Mouse (Mus musculus) midbrain, embryonic 16.5 days (tissue): ENCODE results near the gene Tmem258. TPM values are rescaled to one million over a fixed set of nuclear protein-coding genes. Genes with fewer than 3 reads are reported as not detected.

ENCODE experiments used
- ATAC-seq: fragments of 200-750 bp; cut with Nextera tagmentation; 2 replicates; pipeline ENCODE4 v1.8.0; 2017; ENCODE audit warnings: moderate TSS enrichment
- H3K27ac ChIP-seq: fragments of 300-500 bp; sonication (generic); 2 replicates; pipeline ENCODE4 v1.5.1; 2014; ENCODE audit warnings: mild to moderate bottlenecking, low read length, mixed read lengths
- H3K27me3 ChIP-seq: fragments of 300-500 bp; sonication (generic); 2 replicates; pipeline ENCODE4 v1.6.1; 2014; ENCODE audit warnings: low read depth, low read length, mixed read lengths; ENCODE audit not compliant: control insufficient read depth, insufficient read depth
- H3K36me3 ChIP-seq: fragments of 300-500 bp; sonication (generic); 2 replicates; pipeline ENCODE4 v1.6.1; 2014; ENCODE audit warnings: mild to moderate bottlenecking, low read length, moderate library complexity, mixed read lengths; ENCODE audit not compliant: control insufficient read depth, insufficient read depth
- H3K4me1 ChIP-seq: fragments of 300-500 bp; sonication (generic); 2 replicates; pipeline ENCODE4 v1.6.1; 2014; ENCODE audit warnings: mild to moderate bottlenecking, low read length, mixed read lengths; ENCODE audit not compliant: control insufficient read depth, insufficient read depth
- H3K4me2 ChIP-seq: fragments of 300-500 bp; sonication (generic); 2 replicates; pipeline ENCODE4 v1.6.1; 2014; ENCODE audit warnings: mild to moderate bottlenecking, low read length, mixed read lengths
- H3K4me3 ChIP-seq: fragments of 300-500 bp; sonication (generic); 2 replicates; pipeline ENCODE4 v1.5.1; 2014; ENCODE audit warnings: low read depth, mild to moderate bottlenecking, low read length, moderate library complexity, mixed read lengths
- H3K9ac ChIP-seq: fragments of 300-500 bp; sonication (generic); 2 replicates; pipeline ENCODE4 v1.6.1; 2014; ENCODE audit warnings: low read depth, low read length, mixed read lengths
- H3K9me3 ChIP-seq: fragments of 300-500 bp; sonication (generic); replicated peaks from 2 replicates; pipeline ENCODE4 v1.6.1; 2014; ENCODE audit warnings: mild to moderate bottlenecking, low read length, mixed read lengths; ENCODE audit not compliant: control insufficient read depth, poor library complexity, severe bottlenecking
- WGBS: fragments of 180-500 bp; shearing (Covaris S2); extraction: QIAGEN DNeasy Blood & Tissue Kit; methylation state at CpG from one replicate; pipeline ENCODE4 v1.1.7; 2014; 5-methylcytosine and 5-hydroxymethylcytosine counted together
- polyA plus RNA-seq: library from polyadenylated mRNA; unstranded; fragments of >200 nt; fragmentation: Nextera tagmentation; extraction: Ambion mirVana; gene quantifications from 2 replicates; pipeline ENCODE4 v1.2.1, GENCODE M21; 2015

Tmem258 gene
- polyA plus RNA-seq, 1 experiment from 2014 or later, result 278 TPM

DNA sequence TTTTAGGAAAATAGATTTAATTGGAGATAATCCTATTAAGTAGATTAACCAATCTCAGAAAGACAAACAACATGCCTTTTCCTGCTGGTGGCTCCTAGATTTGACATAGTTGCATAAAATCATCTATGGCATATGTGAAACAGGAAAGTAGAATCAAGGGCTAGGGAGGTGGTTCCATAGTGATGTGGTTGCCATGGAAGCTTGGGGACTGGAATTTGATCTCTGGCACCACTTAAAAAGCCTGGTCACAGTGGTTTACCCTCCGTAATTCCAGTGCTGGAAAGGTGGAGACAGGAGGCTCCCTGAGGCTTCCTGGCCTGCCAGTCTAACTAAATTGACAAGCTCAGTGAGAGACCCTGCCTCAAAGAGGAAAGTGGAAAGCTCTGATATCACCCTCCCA is 33.3 kb upstream of the Tmem258 start:
- no peaks in the 10 kb centered on the region for H3K9me3 ChIP-seq
- H3K4me3 ChIP-seq, result no peak overlapping the region
- no peak for ATAC-seq
- H3K4me2 ChIP-seq, result no peak overlapping the region
- no peak overlapping the region for H3K27ac ChIP-seq
- H3K27me3 ChIP-seq, result no peaks in the 10 kb centered on the region
- H3K9ac ChIP-seq, result no peak overlapping the region
- H3K4me1 ChIP-seq, result no peaks in the 10 kb centered on the region
- no peaks in the 10 kb centered on the region for H3K36me3 ChIP-seq
- WGBS, result 17% methylated on average over 1 of the region's 1 CpGs

DNA sequence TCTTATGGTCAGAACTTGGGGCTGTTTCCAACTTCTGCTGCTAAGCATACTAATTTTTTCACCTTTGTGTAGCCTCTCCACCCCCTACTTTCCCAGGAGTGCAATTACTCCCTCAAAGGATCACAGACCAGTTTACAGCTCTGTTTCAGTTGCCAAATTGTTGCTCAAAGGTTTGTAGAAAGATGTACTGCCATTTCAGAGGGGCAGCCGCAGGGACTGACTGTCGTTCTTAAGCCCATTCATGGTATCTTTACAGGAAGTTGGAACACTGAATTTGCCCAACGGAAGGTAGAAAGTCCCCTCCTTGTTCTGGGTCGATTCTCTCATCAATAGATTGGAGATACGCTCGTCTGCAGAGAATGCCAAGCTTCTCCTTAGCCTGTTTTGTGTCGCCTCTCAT is 32.5 kb upstream of the Tmem258 start:
- Histone ChIP-seq H3K9ac (no peak overlapping the region), H3K27ac (no peak overlapping the region), H3K4me1 (no peaks in the 10 kb centered on the region), H3K4me2 (no peak overlapping the region), H3K9me3 (no peaks in the 10 kb centered on the region), H3K36me3 (no peaks in the 10 kb centered on the region), H3K27me3 (no peaks in the 10 kb centered on the region), H3K4me3 (no peak overlapping the region)
- no peak for ATAC-seq
- WGBS, result 90% methylated on average over 7 of the region's 7 CpGs

DNA sequence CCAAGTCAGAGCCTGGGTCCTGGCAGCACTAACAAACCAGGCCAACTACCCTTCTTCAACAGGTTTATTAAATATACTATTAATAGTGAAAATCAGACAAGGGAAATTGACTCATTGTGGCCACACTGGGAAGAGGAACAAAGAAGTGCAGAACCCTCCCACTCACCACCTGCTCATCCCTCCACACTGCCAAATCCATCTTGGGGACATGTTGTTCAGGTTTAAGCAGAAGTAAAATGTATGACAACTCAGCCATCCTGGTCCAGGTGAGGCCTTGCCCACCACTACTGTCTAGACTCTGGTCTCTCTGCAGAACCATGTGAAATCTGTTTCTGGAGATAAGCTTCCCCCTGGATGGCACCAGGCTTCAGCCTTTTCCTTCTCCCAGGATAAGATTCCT is 32.0 kb upstream of the Tmem258 start:
- no peaks in the 10 kb centered on the region for H3K9me3 ChIP-seq
- no peaks in the 10 kb centered on the region for H3K36me3 ChIP-seq
- H3K9ac ChIP-seq, result no peak overlapping the region
- H3K27ac ChIP-seq, result no peak overlapping the region
- no peak for ATAC-seq
- no peak overlapping the region for H3K4me2 ChIP-seq
- no peaks in the 10 kb centered on the region for H3K4me1 ChIP-seq
- H3K27me3 ChIP-seq, result no peaks in the 10 kb centered on the region
- H3K4me3 ChIP-seq, result no peak overlapping the region

DNA sequence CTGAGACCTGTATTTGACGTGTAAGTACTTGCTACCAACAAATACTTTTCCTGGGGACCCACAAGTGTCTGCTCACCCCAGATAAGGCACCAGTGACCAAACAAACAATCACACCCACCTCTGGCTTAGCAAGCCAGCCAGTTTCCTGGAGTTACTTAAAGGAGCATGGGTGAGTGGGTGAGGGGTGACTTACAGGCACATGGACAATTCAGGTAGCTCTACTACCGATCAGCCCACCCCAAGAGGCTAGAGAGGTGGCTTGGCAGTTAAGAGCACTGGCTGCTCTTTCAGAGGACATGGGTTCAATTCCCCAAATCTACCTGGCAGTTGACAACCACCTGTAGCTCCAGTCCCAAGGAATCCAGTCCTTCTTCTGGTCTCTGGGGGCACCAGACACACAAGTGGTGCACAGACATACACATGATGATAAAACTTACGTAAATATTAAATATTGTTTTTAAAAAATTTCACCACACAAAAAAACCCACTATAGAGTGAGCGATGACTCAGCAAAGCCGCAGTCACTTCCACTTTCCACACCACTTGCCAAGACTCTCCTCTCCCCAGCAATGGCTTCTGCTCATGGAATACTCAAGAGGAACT is 30.6 kb upstream of the Tmem258 start:
- Histone ChIP-seq H3K9ac (no peak overlapping the region), H3K27ac (no peak overlapping the region), H3K9me3 (no peaks in the 10 kb centered on the region), H3K4me3 (no peak overlapping the region), H3K27me3 (no peaks in the 10 kb centered on the region), H3K4me1 (no peaks in the 10 kb centered on the region), H3K36me3 (no peaks in the 10 kb centered on the region), H3K4me2 (no peak overlapping the region)
- WGBS, result 91% methylated on average over 5 of the region's 5 CpGs
- ATAC-seq, result no peak

DNA sequence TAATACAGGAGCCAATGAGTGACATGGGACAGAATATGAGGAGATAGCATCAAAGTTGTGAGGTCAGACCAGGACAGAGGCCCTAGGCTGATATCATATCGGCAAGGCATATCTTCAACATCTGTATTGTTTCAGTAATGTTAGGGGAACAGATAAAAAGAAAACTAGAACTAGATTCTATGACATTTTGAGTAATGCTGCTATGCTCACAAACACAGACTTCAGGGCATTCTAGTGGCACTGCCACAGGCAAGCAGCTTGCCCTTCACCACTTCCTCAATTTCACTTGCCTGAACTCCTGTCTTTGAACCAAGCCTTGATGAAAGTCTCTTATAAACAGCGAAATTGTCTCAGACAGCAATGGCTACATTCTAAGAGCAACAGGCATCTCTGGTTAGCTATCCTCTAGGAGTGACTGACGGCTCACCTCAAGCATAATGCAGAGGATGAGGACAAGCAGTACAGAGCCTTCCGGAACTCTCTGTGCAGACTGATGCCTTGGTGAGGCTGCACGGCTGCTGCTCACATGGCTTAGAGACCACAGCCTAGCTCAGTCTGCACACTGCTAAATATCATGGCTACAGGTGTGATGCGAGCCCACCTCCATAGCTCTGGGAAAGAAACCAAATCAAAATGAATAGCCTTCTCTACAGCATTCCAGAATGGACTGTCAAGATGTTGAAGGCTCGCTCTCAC is 29.8 kb upstream of the Tmem258 start:
- no peak overlapping the region for H3K9ac ChIP-seq
- H3K27me3 ChIP-seq, result no peaks in the 10 kb centered on the region
- no peak for ATAC-seq
- H3K4me2 ChIP-seq, result no peak overlapping the region
- H3K36me3 ChIP-seq, result no peaks in the 10 kb centered on the region
- H3K9me3 ChIP-seq, result no peaks in the 10 kb centered on the region
- no peak overlapping the region for H3K27ac ChIP-seq
- no peaks in the 10 kb centered on the region for H3K4me1 ChIP-seq
- no peak overlapping the region for H3K4me3 ChIP-seq
- 88% methylated on average over 7 of the region's 7 CpGs for WGBS

DNA sequence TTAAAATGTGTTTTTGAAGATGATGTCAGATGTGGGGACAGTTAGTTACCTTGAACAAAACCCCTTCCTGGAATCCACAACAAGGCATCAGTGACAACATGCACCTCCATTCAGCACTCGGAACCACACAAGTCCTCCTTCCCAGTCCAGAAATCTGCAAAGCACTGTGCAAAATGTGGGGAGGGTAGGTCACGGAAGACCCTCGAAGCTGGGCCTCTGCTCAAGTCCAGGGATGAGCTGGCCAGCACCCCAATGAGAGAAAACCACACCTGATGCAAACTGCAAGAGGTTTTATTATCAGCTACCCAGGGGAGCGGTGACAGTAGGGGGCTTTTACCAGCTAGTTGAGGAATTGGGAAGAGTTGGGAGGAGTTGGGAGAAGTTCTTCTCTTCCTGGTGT is 28.9 kb upstream of the Tmem258 start:
- no peak overlapping the region for H3K4me3 ChIP-seq
- H3K9me3 ChIP-seq, result no peaks in the 10 kb centered on the region
- H3K27ac ChIP-seq, result no peak overlapping the region
- no peak overlapping the region for H3K4me2 ChIP-seq
- 77% methylated on average over 4 of the region's 4 CpGs for WGBS
- no peaks in the 10 kb centered on the region for H3K4me1 ChIP-seq
- no peak for ATAC-seq
- H3K27me3 ChIP-seq, result no peaks in the 10 kb centered on the region
- H3K36me3 ChIP-seq, result no peaks in the 10 kb centered on the region
- H3K9ac ChIP-seq, result no peak overlapping the region

DNA sequence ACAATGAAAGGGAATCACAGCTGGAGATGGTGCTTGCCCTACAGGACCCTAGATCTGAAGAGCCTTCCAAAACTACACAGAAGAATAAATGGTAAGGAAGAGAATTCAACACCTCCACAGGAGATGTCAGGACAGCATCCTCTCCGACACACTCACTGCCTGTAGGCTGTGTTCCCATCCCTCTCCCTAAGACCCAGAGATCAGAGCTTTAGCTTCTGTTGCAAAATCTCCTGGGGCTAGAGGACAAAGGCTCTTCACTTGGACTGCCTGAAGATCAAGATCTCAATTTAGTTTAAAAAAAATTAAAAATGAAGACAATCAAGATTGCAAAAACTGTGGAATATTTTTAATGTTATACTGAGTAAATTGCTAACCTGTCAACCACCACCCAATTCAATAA is 27.3 kb upstream of the Tmem258 start:
- H3K36me3 ChIP-seq, result no peaks in the 10 kb centered on the region
- ATAC-seq, result no peak
- no peaks in the 10 kb centered on the region for H3K27me3 ChIP-seq
- H3K27ac ChIP-seq, result no peak overlapping the region
- no peak overlapping the region for H3K9ac ChIP-seq
- H3K4me1 ChIP-seq, result no peaks in the 10 kb centered on the region
- no peak overlapping the region for H3K4me2 ChIP-seq
- WGBS, result 49% methylated on average over 1 of the region's 1 CpGs
- no peaks in the 10 kb centered on the region for H3K9me3 ChIP-seq
- no peak overlapping the region for H3K4me3 ChIP-seq

DNA sequence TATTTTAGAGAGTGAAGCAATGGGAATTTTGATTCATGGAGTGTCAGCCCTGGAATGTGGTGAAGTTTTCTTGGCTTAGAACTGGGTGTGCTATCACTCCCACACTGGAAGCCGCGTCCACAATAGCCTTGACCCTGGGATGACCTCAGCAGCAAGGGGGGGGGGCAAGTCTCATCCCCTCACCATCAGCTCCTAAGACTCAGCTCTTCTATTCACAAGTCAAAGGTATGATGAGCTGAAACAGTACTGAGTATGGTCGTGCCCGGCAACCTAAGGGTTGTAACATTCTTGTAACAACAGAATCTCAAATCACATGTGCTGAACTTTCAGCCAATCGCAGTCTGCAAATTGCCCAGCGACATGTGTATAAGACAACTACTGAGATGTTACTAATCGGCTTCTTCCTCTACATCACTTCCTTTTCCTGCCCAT is 26.9 kb upstream of the Tmem258 start:
- Histone ChIP-seq H3K27me3 (no peaks in the 10 kb centered on the region), H3K4me2 (no peak overlapping the region), H3K4me1 (no peaks in the 10 kb centered on the region), H3K27ac (no peak overlapping the region), H3K4me3 (no peak overlapping the region), H3K9ac (no peak overlapping the region), H3K9me3 (no peaks in the 10 kb centered on the region), H3K36me3 (no peaks in the 10 kb centered on the region)
- ATAC-seq, result no peak
- WGBS, result 79% methylated on average over 7 of the region's 7 CpGs

DNA sequence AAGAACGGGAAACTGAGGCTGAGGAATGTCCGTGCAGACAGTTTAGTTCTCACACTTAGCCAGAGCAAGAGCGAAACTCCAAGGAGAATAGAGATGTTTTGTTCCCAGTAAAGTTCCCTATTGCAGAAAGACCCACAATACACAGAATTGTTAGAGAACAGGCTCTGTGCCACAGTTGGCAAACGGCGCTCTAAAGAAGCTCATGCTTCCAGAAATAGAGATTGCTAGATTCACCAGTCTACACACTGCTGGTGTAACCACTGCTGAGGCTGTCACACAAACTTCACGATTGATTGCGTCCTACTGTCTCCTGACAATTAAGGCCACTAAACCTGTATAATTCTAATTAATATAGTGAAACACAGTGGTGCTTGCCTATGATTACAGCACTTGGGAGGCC is 22.6 kb upstream of the Tmem258 start:
- no peaks in the 10 kb centered on the region for H3K9me3 ChIP-seq
- H3K4me3 ChIP-seq, result no peak overlapping the region
- WGBS, result 89% methylated on average over 7 of the region's 7 CpGs
- no peaks in the 10 kb centered on the region for H3K27me3 ChIP-seq
- peaks cover 12% of the 10 kb centered on the region; the same call in 1 of the 2 replicates for H3K36me3 ChIP-seq
- H3K4me1 ChIP-seq, result peaks cover 25% of the 10 kb centered on the region
- ATAC-seq, result no peak
- H3K27ac ChIP-seq, result no peak overlapping the region
- H3K9ac ChIP-seq, result no peak overlapping the region
- H3K4me2 ChIP-seq, result no peak overlapping the region
